Comparison of ENCODE assay signal across 8 mouse cellular contexts in the genomic region with DNA sequence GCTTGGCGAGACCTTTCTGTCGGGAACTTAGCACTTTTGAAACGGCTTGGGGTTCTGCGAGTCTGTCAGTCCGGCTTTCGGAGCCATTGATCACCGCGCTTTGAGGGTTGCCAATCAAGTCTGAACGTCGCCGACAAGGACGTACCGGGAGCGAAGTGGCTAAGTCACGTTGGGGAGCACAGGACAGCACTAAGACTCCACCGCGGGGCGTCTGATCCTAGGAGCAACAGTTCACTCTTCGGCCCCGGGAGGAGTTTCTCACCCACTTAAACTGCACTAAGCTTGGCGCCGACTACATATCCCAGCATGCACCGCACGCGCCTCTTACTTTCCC. TPM values are rescaled to one million over a fixed set of nuclear protein-coding genes. Genes with fewer than 3 reads are reported as not detected.
DNase-seq lines count a peak whose midpoint lies in the region; ATAC-seq and TF ChIP-seq lines count a peak whose summit lies in the region.

No protein-coding gene starts in this region.

- ATAC-seq in heart, embryonic 13.5 days (ENCODE audit: extremely low read depth, insufficient number of reproducible peaks, low FRiP score, low TSS enrichment), result no peak
- no peak for ATAC-seq in forebrain, embryonic 16.5 days
- ATAC-seq in liver, postnatal 0 days, result no peak; the same call in 1 of the 2 replicates

- H3K4me1 ChIP-seq in heart, embryonic 13.5 days, result peaks cover 31% of the 10 kb centered on the region
- H3K4me1 ChIP-seq in ES-Bruce4 (ENCODE audit: control insufficient read depth, insufficient read depth, low read length), result peaks cover 5% of the 10 kb centered on the region
- peaks cover 12% of the 10 kb centered on the region for H3K4me1 ChIP-seq in forebrain, embryonic 16.5 days (replicated peaks; ENCODE audit: control insufficient read depth, insufficient read depth, low read length)
- peaks cover 15% of the 10 kb centered on the region for H3K4me1 ChIP-seq in liver, postnatal 0 days (ENCODE audit: insufficient read depth)

- TF ChIP-seq CTCF in ES-Bruce4 (IDR thresholded peaks at IDR 0.05; ENCODE audit: low read depth, low read length), result no peak
- no peak for TF ChIP-seq CTCF in liver, postnatal 0 days (IDR thresholded peaks at IDR 0.05; ENCODE audit: low read depth)

- peak overlapping the region; percentile 98 for H3K27ac ChIP-seq in heart, embryonic 13.5 days (replicated peaks)
- peak overlapping the region; percentile 70 for H3K27ac ChIP-seq in ES-Bruce4 (ENCODE audit: insufficient read depth, low read length)
- peak overlapping the region; percentile 96 for H3K27ac ChIP-seq in forebrain, embryonic 16.5 days (ENCODE audit: low read length)
- H3K27ac ChIP-seq in liver, postnatal 0 days (ENCODE audit: low read depth), result peak overlapping the region; percentile 95

- TF ChIP-seq EP300 in ES-Bruce4 (IDR thresholded peaks at IDR 0.05; ENCODE audit: insufficient read depth, low read depth, low read length), result no peak
- peak; percentile 28; the same call in 1 of the 2 replicates for TF ChIP-seq EP300 in liver, postnatal 0 days (IDR thresholded peaks at IDR 0.05; ENCODE audit: low read depth)

- peaks cover 44% of the 10 kb centered on the region for H3K36me3 ChIP-seq in heart, embryonic 13.5 days
- H3K36me3 ChIP-seq in ES-Bruce4 (ENCODE audit: control insufficient read depth, insufficient read depth, low read length, poor library complexity, severe bottlenecking), result no peaks in the 10 kb centered on the region
- H3K36me3 ChIP-seq in forebrain, embryonic 16.5 days (ENCODE audit: control insufficient read depth, insufficient read depth), result no peaks in the 10 kb centered on the region
- H3K36me3 ChIP-seq in liver, postnatal 0 days (replicated peaks; ENCODE audit: insufficient read depth, low read length), result peaks cover 24% of the 10 kb centered on the region

- H3K9me3 ChIP-seq in heart, embryonic 13.5 days, result no peaks in the 10 kb centered on the region
- H3K9me3 ChIP-seq in ES-Bruce4 (replicated peaks; ENCODE audit: control insufficient read depth, insufficient read depth, low read length, poor library complexity, severe bottlenecking), result no peaks in the 10 kb centered on the region
- no peaks in the 10 kb centered on the region for H3K9me3 ChIP-seq in forebrain, embryonic 16.5 days (ENCODE audit: control insufficient read depth, low read length)
- no peaks in the 10 kb centered on the region for H3K9me3 ChIP-seq in liver, postnatal 0 days (ENCODE audit: low read length)

- H3K9ac ChIP-seq in heart, embryonic 13.5 days, result peak overlapping the region; percentile 89
- H3K9ac ChIP-seq in ES-Bruce4 (ENCODE audit: low read depth, poor library complexity, severe bottlenecking), result peak overlapping the region; percentile 83
- peak overlapping the region; percentile 55 for H3K9ac ChIP-seq in forebrain, embryonic 16.5 days (replicated peaks; ENCODE audit: low read depth, low read length)
- peak overlapping the region; percentile 88 for H3K9ac ChIP-seq in liver, postnatal 0 days (replicated peaks)

- WGBS in heart, embryonic 13.5 days, result under 1% methylated on average over 25 of the region's 25 CpGs
- WGBS in forebrain, embryonic 16.5 days, result 0% methylated on average over 25 of the region's 25 CpGs
- WGBS in liver, postnatal 0 days (ENCODE audit: insufficient replicate concordance), result 0% methylated on average over 25 of the region's 25 CpGs

- TF ChIP-seq POLR2A in ES-Bruce4 (IDR thresholded peaks at IDR 0.05; ENCODE audit: insufficient read depth, low read length), result no peak

- no peak for DNase-seq in heart, postnatal 4 days
- DNase-seq in liver, postnatal 0 days, result no peak
- DNase-seq in right cerebral cortex, postnatal 25 days, result no peak
- no peak for DNase-seq in urinary bladder, postnatal 10 days (ENCODE audit: low spot score)
- DNase-seq in retina, embryonic 14.5 days (ENCODE audit: low spot score), result no peak

- H3K4me3 ChIP-seq in heart, embryonic 13.5 days, result peak overlapping the region; percentile 83
- H3K4me3 ChIP-seq in ES-Bruce4 (ENCODE audit: low read depth, low read length), result peak overlapping the region; percentile 83
- H3K4me3 ChIP-seq in forebrain, embryonic 16.5 days (replicated peaks; ENCODE audit: low read length), result peak overlapping the region; percentile 66
- peak overlapping the region; percentile 81 for H3K4me3 ChIP-seq in liver, postnatal 0 days (ENCODE audit: low read depth, low read length)

- H3K4me2 ChIP-seq in heart, embryonic 13.5 days, result peak overlapping the region; percentile 86
- H3K4me2 ChIP-seq in forebrain, embryonic 16.5 days (ENCODE audit: low read length), result peak overlapping the region; percentile 93
- peak overlapping the region; percentile 77 for H3K4me2 ChIP-seq in liver, postnatal 0 days (ENCODE audit: low read depth, low read length)

- H3K27me3 ChIP-seq in heart, embryonic 13.5 days (replicated peaks), result no peaks in the 10 kb centered on the region
- H3K27me3 ChIP-seq in ES-Bruce4 (ENCODE audit: control insufficient read depth, insufficient read depth, low read length, poor library complexity, severe bottlenecking), result no peaks in the 10 kb centered on the region
- H3K27me3 ChIP-seq in forebrain, embryonic 16.5 days (replicated peaks; ENCODE audit: control insufficient read depth, insufficient read depth, low read length), result no peaks in the 10 kb centered on the region
- H3K27me3 ChIP-seq in liver, postnatal 0 days (ENCODE audit: insufficient read depth, low read length), result no peaks in the 10 kb centered on the region

RNA-seq across cellular contexts. Expression of a gene that starts 0.3 kb away (rescaled TPM):
- 5.8 and 6.5 TPM in 2 replicates for polyA plus RNA-seq in heart, embryonic 13.5 days (2015; fragmentation: Nextera tagmentation; extraction: Ambion mirVana)
- total RNA-seq in heart, postnatal 4 days (2021), result 1 to 10 TPM; 5.3 to 6.8 TPM
- polyA plus RNA-seq in ES-Bruce4 (2011; ENCODE audit: insufficient read depth, insufficient read length, low read depth, missing spikeins), result 1.3 and 1.5 TPM in 2 replicates
- polyA plus RNA-seq in forebrain, embryonic 16.5 days (2015; fragmentation: Nextera tagmentation; extraction: Ambion mirVana), result 9.1 and 9.9 TPM in 2 replicates
- 1.7 and 2.2 TPM in 2 replicates for polyA plus RNA-seq in liver, postnatal 0 days (2015; fragmentation: Nextera tagmentation; extraction: Ambion mirVana)

RNA-seq across cellular contexts. Expression of a gene that starts 0.4 kb away (rescaled TPM):
- polyA plus RNA-seq in heart, embryonic 13.5 days (2015; fragmentation: Nextera tagmentation; extraction: Ambion mirVana), result 12.8 and 13.1 TPM in 2 replicates
- 10 to 100 TPM; 13.3 to 13.8 TPM for total RNA-seq in heart, postnatal 4 days (2021)
- 3.0 and 3.4 TPM in 2 replicates for polyA plus RNA-seq in ES-Bruce4 (2011; ENCODE audit: insufficient read depth, insufficient read length, low read depth, missing spikeins)
- polyA plus RNA-seq in forebrain, embryonic 16.5 days (2015; fragmentation: Nextera tagmentation; extraction: Ambion mirVana), result 10.4 and 11.2 TPM in 2 replicates
- 5.4 and 5.6 TPM in 2 replicates for polyA plus RNA-seq in liver, postnatal 0 days (2015; fragmentation: Nextera tagmentation; extraction: Ambion mirVana)

RNA-seq across cellular contexts. Expression of a gene that starts 9.1 kb away (rescaled TPM):
- polyA plus RNA-seq in heart, embryonic 13.5 days (2015; fragmentation: Nextera tagmentation; extraction: Ambion mirVana), result 165 and 177 TPM in 2 replicates
- total RNA-seq in heart, postnatal 4 days (2021), result 100 to 1,000 TPM; 101 to 108 TPM
- 6.0 and 9.2 TPM in 2 replicates for polyA plus RNA-seq in ES-Bruce4 (2011; ENCODE audit: insufficient read depth, insufficient read length, low read depth, missing spikeins)
- polyA plus RNA-seq in forebrain, embryonic 16.5 days (2015; fragmentation: Nextera tagmentation; extraction: Ambion mirVana), result 15.0 and 16.8 TPM in 2 replicates
- 10.1 and 10.4 TPM in 2 replicates for polyA plus RNA-seq in liver, postnatal 0 days (2015; fragmentation: Nextera tagmentation; extraction: Ambion mirVana)

RNA-seq across cellular contexts. Expression of a gene that starts 27.9 kb away (rescaled TPM):
- not detected in 2 replicates for polyA plus RNA-seq in heart, embryonic 13.5 days (2015; fragmentation: Nextera tagmentation; extraction: Ambion mirVana)
- total RNA-seq in heart, postnatal 4 days (2021), result not detected
- not detected in 2 replicates for polyA plus RNA-seq in ES-Bruce4 (2011; ENCODE audit: insufficient read depth, insufficient read length, low read depth, missing spikeins)
- polyA plus RNA-seq in forebrain, embryonic 16.5 days (2015; fragmentation: Nextera tagmentation; extraction: Ambion mirVana), result not detected in 2 replicates
- polyA plus RNA-seq in liver, postnatal 0 days (2015; fragmentation: Nextera tagmentation; extraction: Ambion mirVana), result 1.3 and 1.8 TPM in 2 replicates

RNA-seq across cellular contexts. Expression of a gene that starts 31.4 kb away (rescaled TPM):
- polyA plus RNA-seq in heart, embryonic 13.5 days (2015; fragmentation: Nextera tagmentation; extraction: Ambion mirVana), result 617 and 701 TPM in 2 replicates
- total RNA-seq in heart, postnatal 4 days (2021), result 1,000 to 10,000 TPM; 1,037 to 1,183 TPM
- not detected in 2 replicates for polyA plus RNA-seq in ES-Bruce4 (2011; ENCODE audit: insufficient read depth, insufficient read length, low read depth, missing spikeins)
- polyA plus RNA-seq in forebrain, embryonic 16.5 days (2015; fragmentation: Nextera tagmentation; extraction: Ambion mirVana), result 0.39 TPM in 1 of 2 replicates, not detected in the other
- 1.1 and 15.6 TPM in 2 replicates for polyA plus RNA-seq in liver, postnatal 0 days (2015; fragmentation: Nextera tagmentation; extraction: Ambion mirVana)
